Mouse (Mus musculus) naive thymus-derived CD4-positive, alpha-beta T cell, adult 5 months (primary cell): ENCODE results near the gene Phf13. TPM values are rescaled to one million over a fixed set of nuclear protein-coding genes. Genes with fewer than 3 reads are reported as not detected.

Source experiments
- polyA plus RNA-seq: library from polyadenylated mRNA; unstranded; fragments of 100-300 nt; shearing (Covaris generic); gene quantifications from one replicate; pipeline ENCODE4 v1.2.1, GENCODE M21; 2017

The Phf13 gene
- 64.0 TPM for polyA plus RNA-seq

GRCm38 (mm10) chr4:151996173-151996950 lies at the start of gene Phf13:
Gene Phf13 (minus strand): TSS chr4:151996258.

GRCm38 (mm10) chr4:152038985-152039830 lies 43.1 kb upstream of the Phf13 start, which contains the start of gene Nol9:
Gene Nol9 (plus strand): TSS chr4:152039321.

GRCm38 (mm10) chr4:152038225-152038984 lies 42.3 kb upstream of the Phf13 start, which contains the start of gene Tas1r1:
Gene Tas1r1 (minus strand): TSS chr4:152038568.

GRCm38 (mm10) chr4:152027524-152027923 lies 31.5 kb upstream of the Phf13 start, which contains the start of gene Zbtb48:
Gene Zbtb48 (minus strand): TSS chr4:152027671.

GRCm38 (mm10) chr4:152008622-152009075 lies 12.6 kb upstream of the Phf13 start, which contains the start of gene Klhl21:
Gene Klhl21 (plus strand): TSS chr4:152008803.

GRCm38 (mm10) chr4:151988342-151989109 lies 7.5 kb downstream of the Phf13 start, which contains the start of gene Thap3:
Gene Thap3 (minus strand): TSS chr4:151988997.

Other genes starting within 250 kb of the Phf13 start
- gene Camta1, start 134.4 kb downstream of the Phf13 start, polyA plus RNA-seq = 41.7 TPM
- 44.9 TPM for gene Dnajc11, start 62.6 kb downstream of the Phf13 start, polyA plus RNA-seq
- gene Thap3, start 7.3 kb downstream of the Phf13 start, polyA plus RNA-seq = 80.1 TPM
- gene Klhl21, start 12.5 kb upstream of the Phf13 start, polyA plus RNA-seq = 56.3 TPM
- gene Zbtb48, start 31.4 kb upstream of the Phf13 start, polyA plus RNA-seq = 32.4 TPM
- not detected for gene Tas1r1, start 42.3 kb upstream of the Phf13 start, polyA plus RNA-seq
- gene Nol9, start 43.1 kb upstream of the Phf13 start, polyA plus RNA-seq = 47.1 TPM
- 1.5 TPM for gene Plekhg5, start 76.2 kb upstream of the Phf13 start, polyA plus RNA-seq
- 72.7 TPM for gene Tnfrsf25, start 119.7 kb upstream of the Phf13 start, polyA plus RNA-seq
- 9.3 TPM for gene Espn, start 156.1 kb upstream of the Phf13 start, polyA plus RNA-seq
- not detected for gene Hes2, start 162.6 kb upstream of the Phf13 start, polyA plus RNA-seq
- gene Acot7, start 181.9 kb upstream of the Phf13 start, polyA plus RNA-seq = 6.2 TPM